Mouse (Mus musculus) ES-E14 (cell line): ENCODE data around the gene Araf.
"Not testable (repeated sequence)": the region's sequence is repeated elsewhere in the genome, so short reads cannot be mapped to it uniquely, and the experiment has no call there.

Experiments used
- ZC3H11A ChIP-seq: IDR thresholded peaks from 2 replicates; pipeline ENCODE4 v1.6.1; 2012; ENCODE audit warnings: low read depth, mild to moderate bottlenecking, inconsistent platforms, low read length, borderline replicate concordance
- ZNF384 ChIP-seq: IDR thresholded peaks from 2 replicates; pipeline ENCODE4 v1.6.1; 2012; ENCODE audit warnings: low read depth, low read length, inconsistent platforms

- 0 out of 2 replicates have a peak, but pooled peaks have one; percentile 16 for TF ChIP-seq ZNF384
- TF ChIP-seq ZC3H11A, result not testable (repeated sequence)
Observed at GRCm38 (mm10) chrX:20804301-20804700, 6.7 kb downstream of the Araf start.
